Mouse (Mus musculus) frontal cortex, adult (tissue): ENCODE measurements at regions not wholly inside any gene's neighbourhood (a gene's known extent, or its start where the extent isn't known, plus 50 kb on each side); places are given as distances from the start of the nearest gene placed in this dataset.

Experiments used
- ATAC-seq: cut with Nextera tagmentation; 2 replicates; pipeline ENCODE4 v1.9.2; 2017; ENCODE audit warnings: mild to moderate bottlenecking, moderate library complexity, mixed read lengths; ENCODE audit not compliant: low TSS enrichment

GRCm38 (mm10) chr17:15194894-15195461 lies 153.6 kb upstream of the Gm3448 start:
- ATAC-seq = no peak

GRCm38 (mm10) chr17:15193831-15194230 lies 152.5 kb upstream of the Gm3448 start:
- no peak for ATAC-seq

GRCm38 (mm10) chr17:15192840-15193239 lies 151.5 kb upstream of the Gm3448 start:
- ATAC-seq = no peak

- no peak for ATAC-seq
Measured at GRCm38 (mm10) chr17:15185217-15185616, 143.9 kb upstream of the Gm3448 start.

GRCm38 (mm10) chr17:15183800-15184199 lies 142.5 kb upstream of the Gm3448 start:
- no peak for ATAC-seq

GRCm38 (mm10) chr17:15182105-15182504 lies 140.8 kb upstream of the Gm3448 start:
- ATAC-seq = no peak

- ATAC-seq = peak; percentile 31; the same call in 1 of the 2 replicates
Measured at GRCm38 (mm10) chr17:15180223-15180860, 139.0 kb upstream of the Gm3448 start.

GRCm38 (mm10) chr17:15179411-15179951 lies 138.1 kb upstream of the Gm3448 start:
- peak; percentile 78 for ATAC-seq

GRCm38 (mm10) chr17:15177390-15177789 lies 136.1 kb upstream of the Gm3448 start:
- no peak for ATAC-seq

GRCm38 (mm10) chr17:15174354-15174953 lies 133.1 kb upstream of the Gm3448 start:
- no peak for ATAC-seq

GRCm38 (mm10) chr17:15167927-15168326 lies 126.6 kb upstream of the Gm3448 start:
- no peak for ATAC-seq

GRCm38 (mm10) chr17:15157693-15158333 lies 116.5 kb upstream of the Gm3448 start:
- no peak for ATAC-seq

- ATAC-seq = no peak
Measured at GRCm38 (mm10) chr17:15152996-15153735, 111.8 kb upstream of the Gm3448 start.

GRCm38 (mm10) chr17:15152477-15152876 lies 111.1 kb upstream of the Gm3448 start:
- no peak for ATAC-seq

- ATAC-seq = no peak
Measured at GRCm38 (mm10) chr17:15151695-15152094, 110.4 kb upstream of the Gm3448 start.

- no peak for ATAC-seq
Measured at GRCm38 (mm10) chr17:15146607-15147006, 105.3 kb upstream of the Gm3448 start.

- no peak for ATAC-seq
Measured at GRCm38 (mm10) chr17:15145191-15145968, 104.0 kb upstream of the Gm3448 start.

GRCm38 (mm10) chr17:15140391-15140790 lies 99.1 kb upstream of the Gm3448 start:
- no peak for ATAC-seq
